Mouse (Mus musculus) CH12F3 (cell line): ENCODE results near the gene Pdia4.
"Not testable (repeated sequence)": the region's sequence is repeated elsewhere in the genome, so short reads cannot be mapped to it uniquely, and the experiment has no call there.

Experiments
- in situ Hi-C: fragments of 300-500 bp; cut with MboI; formaldehyde crosslinking; loops from 2 replicates; pipeline ENCODE4 v1.14.3; 2020; ENCODE audit warnings: low sequenced_read_pairs

The Pdia4 gene

DNA sequence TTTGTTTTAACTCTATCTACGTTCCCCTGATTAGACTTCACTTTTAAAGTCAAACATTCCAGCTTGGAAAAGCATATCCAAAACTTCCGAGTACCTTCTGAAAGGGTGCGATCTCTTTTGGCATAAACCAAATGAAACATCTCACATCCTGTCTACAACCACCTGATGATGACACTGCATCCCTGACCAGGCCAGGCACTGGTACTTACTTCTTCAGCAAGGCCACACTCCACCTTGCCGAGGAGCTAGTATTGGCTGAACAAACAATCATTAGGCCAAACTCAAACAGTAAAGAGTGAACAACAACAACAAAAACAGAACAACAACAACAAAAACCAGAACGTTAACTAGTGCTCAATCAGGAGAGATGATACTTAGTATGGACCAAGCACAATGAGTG lies 1.9 kb downstream of the Pdia4 start:
- in situ Hi-C loops: no loop called here

DNA sequence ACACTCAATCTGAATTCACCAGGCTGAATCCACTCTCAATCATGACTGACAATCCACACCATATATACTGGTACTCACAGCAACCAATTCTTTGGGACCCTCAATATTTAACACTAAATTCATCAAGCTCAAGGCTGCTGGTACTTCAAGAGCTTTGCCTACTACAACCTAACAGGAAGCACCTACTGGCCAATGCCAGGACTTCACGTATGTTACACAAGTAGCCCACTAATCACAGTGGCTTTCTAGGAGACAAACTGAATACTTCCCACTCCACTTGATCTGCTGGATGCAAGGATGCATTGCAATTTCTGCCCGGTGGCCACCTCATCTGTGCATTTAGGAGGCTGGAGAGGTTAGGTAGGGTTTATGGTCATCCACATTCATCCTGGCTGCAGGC lies 3.0 kb downstream of the Pdia4 start:
- in situ Hi-C loops: no loop called here

DNA sequence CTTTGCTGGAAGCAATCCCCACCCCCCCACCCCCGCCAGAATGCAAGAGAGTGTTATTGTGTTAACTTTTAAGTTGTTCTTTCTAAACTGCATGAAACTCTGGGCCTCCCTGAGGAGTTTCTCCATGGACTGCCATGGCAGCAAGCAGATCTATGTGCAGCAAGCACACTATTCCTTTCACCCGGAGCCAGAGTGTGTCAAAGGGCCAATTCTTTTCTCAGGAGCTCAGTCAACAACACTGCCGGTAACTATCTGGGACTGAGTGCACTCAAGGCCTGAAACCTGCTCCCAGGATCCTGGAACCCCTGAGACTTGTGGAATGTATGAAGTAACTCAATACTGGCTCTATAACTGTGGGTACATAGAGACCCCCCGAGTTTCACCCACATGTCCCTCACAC lies 4.2 kb downstream of the Pdia4 start:
- in situ Hi-C loops: no loop called here

DNA sequence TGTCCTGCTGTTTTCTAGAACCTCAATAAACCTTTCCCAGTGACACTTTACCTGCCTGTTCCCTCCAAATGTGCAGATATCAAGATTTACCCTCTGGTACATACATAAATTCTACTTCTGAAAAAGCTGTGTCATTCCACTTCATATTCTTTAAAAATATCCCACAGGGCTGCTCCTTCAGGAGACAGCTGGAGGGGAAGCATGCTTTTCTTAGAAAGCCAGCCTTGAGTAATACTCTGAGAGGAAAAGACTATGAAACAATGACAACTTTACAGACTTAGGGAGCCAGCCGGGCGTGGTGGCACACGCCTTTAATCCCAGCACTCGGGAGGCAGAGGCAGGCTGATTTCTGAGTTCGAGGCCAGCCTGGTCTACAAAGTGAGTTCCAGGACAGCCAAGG lies 4.7 kb downstream of the Pdia4 start:
- in situ Hi-C loops: no loop called here

DNA sequence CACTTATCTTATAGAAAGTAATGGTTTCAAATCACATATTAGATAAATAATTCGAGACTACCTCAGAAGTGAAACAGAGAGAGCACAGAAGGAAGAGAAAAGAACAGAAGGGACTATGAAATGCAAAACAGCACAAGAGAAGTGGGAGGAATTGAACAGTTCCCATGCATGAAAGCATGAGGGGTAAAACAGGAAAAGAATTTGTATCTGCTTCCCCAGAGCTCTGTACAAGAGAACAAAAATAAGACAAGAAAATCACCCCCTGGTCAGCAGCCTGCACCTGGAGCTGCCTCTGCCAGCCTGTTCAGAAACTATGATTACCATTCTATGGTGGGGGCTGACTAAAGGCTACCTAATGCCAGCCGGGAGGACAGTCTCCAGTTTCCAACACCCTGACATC lies 5.8 kb downstream of the Pdia4 start:
- in situ Hi-C loops: no loop called here

DNA sequence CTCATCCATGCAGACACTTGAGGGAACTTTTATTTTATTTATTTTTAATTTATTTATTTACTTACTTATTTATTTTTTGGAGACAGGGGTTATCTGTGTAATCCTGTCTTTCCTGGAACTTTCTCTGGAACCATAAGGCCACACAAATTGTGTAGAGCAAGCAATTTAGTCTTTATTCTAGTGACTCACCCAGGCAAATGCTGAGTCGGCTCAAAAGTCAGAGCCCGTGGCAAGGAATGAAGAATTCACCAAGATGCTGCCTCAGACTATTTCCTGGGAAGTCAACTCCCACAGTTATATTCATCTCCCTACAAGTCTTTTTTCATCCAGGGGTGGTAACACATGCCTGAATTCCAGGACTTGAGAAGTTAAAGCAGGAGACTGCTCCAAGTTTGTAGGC lies 7.7 kb downstream of the Pdia4 start:
- in situ Hi-C loops: no loop called here

DNA sequence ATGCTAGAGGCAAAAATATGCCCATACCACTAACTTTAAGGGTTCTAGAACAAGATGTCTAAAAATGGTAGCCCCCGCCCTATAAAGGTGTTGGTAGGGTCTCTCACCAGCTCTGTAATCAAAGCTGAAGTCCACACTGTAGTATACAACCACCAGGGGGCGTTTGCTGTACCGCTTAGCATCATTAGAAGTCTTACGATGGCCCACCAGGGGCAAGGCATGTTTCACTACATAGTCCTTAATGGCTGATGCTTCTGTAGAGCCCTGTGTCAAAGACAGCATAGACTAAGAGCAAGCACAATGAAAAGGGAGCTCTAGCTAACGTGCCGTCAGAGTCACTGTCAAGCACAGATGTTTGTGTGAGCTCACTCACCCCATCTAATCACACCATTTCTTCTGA lies 14.2 kb downstream of the Pdia4 start:
- in situ Hi-C loops: no loop called here

DNA sequence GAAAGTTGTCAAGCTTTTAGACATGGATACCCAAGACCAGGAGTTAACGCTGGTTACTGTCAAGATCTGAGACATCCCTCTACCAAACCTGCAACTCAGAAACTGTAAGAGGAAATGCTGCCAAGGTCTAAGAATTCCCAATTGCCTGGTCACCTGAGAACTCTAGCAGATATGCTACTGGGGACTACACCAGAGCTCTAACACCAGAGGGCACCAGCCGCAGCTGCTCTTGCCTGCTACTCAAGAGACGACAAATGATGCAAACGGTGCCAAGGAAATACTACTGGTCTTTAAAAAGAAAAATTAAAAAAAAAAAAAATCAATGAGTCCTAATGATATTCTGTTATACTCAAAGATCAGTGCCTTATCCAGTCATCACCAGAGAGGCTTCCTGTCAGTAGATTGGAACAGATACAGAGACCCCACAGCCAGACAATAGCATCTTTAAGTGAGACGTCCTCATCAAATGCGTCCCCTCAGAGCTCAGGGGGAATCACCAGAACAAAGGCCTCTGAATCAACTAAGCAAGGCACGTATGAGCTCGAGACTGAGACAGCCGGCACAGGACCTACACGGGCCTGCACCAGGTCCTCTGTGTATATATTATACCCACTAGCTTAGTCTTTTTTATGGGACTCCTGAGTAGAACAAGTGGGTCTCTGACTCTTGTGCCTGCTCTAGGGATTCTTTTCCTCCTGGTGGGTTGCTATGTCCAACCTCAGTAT lies 19.0 kb downstream of the Pdia4 start:
- in situ Hi-C loops: no loop called here

DNA sequence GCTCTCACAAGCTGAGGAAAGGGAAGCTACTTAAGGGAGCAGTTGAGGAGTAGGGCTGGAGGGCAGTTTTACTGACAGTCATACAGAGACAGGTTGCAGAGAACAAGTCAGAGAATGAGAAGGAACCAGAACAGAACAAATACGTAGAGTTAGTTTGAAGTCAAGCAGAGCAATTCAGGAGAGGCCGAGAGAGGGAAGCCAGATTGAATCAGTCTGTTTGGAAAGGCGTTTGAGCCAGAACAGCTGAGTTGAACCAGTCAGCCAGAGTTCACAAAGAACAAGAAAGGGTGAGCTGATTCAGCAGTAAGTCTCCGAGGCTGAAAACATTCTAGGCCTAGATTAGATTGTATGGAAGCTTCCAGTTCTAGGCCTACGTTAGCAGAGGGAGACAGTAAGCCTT lies 19.9 kb downstream of the Pdia4 start:
- in situ Hi-C loops: no loop called here

DNA sequence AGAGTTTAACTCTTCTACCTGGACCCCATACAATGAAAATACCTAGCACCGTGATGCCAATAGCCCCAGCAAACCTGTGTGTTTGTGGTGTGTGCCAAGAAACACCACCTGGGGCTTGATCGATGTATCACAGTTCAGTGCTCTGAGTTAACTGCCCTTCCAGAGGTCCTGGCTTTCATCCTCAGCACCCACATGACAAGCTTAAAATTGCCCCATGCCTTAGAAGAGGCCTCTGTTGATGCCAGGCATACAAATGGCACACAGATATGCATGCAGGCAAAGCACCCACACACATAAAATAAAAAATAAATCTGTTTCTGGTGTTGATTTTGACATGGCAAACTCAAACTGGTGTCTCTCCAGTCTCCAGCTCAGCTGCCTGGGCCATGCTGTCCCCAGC lies 20.7 kb downstream of the Pdia4 start:
- in situ Hi-C loops: no loop called here

DNA sequence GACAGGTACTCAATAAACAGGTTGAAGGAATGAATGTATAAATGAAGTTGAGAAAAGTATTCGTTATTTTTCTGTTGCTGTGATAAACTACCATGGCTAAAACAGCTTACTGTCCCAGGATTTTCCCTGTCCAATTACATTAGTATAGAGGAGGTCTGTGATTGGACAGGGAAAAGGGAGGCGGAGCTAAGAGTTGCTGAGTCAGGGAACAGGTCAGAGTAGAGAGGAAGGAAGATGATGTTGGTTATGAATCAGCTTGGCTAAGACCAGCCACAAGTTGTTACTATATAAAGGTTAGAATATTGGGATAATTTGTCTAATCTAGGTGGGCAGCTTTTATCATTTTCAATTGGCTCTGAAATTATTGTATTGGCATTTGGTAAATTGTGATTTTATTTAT lies 22.5 kb downstream of the Pdia4 start:
- in situ Hi-C loops: no loop called here

DNA sequence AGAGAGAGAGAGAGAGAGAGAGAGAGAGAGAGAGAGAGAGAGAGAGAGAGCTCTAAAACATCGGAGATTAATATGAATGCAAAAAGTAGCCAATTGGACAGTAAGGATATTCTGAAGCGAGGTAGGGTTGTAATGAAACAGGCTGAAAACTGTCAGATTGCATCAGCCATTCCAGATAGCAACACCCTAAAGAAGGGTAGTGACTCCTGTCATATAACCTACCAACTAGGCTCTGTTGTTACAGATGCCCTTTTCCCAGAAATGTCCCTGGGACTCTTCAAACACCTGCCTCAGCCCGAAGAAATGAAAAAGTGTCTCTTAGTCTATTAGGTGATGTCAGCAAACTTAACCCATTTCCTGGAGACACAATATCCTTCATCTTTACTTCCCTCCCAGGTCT lies 24.4 kb downstream of the Pdia4 start:
- in situ Hi-C loops: no loop called here

DNA sequence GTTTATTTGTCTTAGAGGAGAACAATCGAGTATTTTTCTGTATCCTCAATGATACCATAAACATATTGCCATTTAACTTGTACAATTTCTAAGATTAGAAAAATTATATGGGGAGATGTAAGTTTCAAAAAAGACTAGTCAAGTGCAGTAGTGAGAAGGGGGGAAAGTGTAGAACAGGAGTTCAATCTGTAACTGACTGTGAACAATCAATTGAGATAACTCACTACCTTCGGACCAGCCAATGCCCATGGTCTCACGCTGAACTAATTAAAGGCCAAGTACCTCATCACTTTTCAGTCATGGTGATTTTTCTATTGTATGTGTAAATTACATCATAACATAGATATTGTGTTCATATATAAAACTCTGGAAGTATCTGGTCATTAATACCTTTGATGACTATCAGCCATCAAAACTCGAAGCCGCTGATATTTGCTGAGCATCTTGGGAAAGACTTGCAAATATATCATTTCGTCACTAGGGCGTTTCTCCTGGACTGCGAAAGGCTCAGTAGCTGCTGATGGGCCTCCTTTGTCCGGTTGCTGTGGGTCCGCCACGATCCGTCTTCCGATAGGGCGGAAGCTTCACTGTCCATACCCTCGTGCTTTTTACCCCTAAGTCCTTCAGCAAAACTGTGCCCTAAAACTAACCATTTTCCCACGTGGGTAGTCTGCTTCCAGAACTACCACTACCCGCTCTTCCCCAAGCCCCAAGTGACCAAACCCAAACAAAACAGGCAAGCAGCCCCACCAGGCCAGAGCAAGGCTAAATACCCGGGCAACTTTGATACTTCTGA lies 25.1 kb downstream of the Pdia4 start:
- in situ Hi-C loops: no loop called here

DNA sequence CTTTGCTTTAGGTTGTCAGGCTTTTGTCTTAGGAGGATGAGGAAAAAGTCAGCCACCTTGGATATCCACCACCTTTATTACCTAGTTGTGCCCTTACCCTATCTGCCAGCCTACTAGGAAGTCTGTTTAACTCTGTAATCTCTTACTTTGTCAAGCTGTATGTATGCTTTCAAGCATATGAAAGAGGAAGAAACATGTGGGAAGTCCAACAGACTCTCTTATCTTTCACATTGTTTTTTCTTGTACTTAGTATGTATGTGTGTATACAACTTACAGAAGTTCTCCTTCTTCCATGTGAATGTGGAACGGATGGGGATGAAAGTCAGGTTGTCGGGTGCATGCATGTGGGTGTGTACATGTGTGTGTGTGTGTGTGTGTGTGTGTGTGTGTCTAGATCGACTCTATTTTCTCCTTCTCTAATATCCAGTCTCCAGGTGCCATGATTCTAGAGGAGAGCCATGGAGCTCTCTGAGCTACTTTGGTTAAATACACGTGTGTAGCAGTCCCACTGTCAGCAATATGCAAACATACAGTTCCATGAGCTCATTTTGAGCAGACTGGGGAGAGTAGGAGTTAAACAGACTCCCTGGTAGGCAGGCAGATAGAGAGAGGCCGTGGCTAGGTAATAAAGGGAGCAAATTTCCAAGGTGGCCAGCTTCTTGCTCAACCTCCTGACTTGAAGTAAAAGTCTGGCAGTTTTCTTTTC lies 28.4 kb downstream of the Pdia4 start:
- in situ Hi-C loops: no loop called here

DNA sequence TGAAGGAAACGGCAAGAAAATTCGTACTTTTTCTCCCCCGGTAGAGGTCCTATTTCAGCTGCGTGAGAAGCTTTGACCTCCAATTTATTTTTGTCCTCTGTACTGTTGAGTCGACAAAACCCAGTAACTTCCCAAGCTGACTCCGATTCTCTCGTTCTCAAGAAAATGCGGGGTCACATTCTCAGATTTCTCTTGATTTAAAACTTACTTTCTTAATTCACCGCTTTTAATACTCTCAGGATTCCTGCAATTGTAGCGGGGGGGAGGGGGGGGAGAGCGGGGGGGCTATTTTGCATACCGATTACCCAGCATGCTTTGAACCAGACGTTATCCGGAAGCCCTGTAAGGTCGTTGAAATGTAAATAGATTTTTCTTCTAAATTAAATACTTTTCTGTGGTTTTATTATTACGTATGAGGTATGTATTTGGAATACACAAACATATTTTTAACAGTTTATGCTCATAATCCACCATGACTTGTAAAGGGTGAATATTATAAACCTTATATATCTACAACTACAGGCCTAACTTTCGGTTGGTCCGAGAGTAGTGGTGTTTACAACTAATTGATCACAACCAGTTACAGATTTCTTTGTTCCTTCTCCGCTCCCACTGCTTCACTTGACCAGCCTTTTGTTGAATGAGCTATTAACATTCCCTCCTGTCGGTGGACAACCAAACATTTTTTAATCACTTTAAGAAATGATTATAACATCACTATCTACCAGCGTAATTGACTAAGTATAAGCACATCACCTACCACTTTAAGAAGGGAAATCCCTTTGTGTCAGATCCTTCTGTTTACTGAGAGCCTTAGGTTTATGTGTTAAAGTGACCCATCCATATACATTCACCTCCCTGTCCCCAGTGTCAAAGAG lies 31.9 kb downstream of the Pdia4 start:
- in situ Hi-C loops: no loop called here

DNA sequence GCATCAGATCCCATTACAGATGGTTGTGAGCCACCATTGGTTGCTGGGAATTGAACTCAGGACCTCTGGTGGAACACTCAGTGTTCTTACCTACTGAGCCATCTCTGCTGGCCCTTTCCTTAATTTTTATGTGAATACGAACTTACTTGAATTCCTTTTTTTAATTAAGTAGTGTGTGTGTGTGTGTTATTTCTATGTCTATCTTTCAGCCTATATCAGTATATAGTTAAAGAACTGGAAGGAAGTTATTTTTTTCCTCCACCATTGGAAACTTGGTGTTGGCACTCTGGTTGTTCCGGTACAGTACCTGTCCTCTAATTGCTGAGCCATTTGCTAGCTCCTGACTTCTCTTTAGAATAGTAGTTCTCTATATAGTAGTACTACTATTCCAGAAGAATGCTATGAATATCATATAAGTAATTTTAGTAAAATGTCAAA lies 32.6 kb downstream of the Pdia4 start:
- in situ Hi-C loops: no loop called here

DNA sequence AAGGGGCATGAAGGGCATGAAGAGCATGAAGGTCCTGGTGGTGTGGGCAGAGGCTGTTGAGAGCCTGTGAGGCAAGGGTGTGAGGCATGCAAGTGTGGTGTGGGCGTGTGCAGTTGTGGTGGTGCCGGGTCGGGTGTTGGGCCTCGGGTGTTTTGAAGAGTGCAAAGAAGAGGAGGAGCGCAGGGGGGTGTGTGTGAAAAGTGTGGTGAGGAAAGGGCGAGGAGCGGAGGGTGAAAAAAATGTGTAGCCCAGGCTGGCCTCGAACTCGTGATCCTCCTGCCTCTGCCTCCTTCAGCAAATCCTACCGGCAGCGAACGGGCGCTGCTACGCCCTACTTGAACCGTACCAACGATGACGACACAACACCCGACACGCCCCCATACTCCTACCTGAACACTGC lies 41.5 kb downstream of the Pdia4 start:
- in situ Hi-C loops: not testable (repeated sequence)

DNA sequence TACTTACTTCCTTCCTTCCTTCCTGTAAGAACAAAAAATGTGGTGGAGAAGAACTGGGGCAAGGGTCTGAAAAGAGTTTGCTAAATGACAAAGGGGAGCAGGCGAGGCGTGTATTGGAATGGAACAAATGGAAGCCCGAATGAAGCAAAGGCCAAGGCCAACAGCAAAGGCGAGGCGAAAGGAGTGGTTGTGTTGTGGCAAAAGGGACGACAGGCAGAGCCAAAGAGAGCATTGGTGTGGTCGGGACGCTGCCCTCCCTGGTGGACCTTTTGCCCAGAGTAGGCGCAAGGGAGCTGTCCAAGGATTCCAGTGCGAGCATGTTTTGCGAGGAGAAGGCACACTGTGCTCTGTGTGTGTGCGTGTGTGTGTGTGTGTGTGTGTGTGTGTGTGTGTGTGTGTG lies 42.1 kb downstream of the Pdia4 start:
- in situ Hi-C loops: not testable (repeated sequence)

DNA sequence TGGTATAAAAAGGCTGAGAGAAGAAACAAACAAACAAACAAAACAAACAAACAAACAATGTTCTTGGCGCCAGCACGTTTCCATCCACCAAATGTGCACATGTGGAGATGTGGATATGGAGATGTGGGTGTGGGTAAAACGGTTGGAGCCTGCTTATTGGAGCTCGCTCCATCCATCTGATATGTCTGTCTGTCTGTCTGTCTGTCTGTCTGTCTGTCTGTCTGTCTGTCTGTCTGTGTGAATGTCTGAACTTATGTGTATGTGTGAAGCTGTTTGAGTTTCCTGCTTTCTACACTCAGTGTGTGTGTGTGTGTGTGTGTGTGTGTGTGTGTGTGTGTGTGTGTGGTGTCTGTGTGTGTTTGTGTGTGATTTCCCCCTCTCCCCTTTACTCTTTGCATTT lies 43.4 kb downstream of the Pdia4 start:
- in situ Hi-C loops: not testable (repeated sequence)

DNA sequence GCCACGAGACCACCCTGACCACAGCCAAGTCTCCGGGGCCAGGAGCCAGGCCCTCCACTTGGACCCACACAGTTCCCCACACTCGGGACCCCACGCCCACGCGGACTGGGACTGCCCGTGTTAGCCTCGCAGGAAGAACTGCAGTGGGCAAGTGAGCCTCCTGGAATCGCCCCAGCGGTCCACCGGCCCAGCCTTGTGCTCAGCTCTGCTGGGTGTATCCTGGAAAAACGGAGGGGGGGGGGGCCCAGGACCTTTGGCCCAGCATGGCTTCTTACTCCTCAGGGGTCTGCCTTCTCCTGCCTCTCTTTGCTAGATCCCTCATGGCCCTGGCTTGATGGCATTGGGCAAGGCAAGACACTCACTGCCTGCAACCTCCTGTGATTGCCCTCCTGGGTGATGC lies 44.7 kb downstream of the Pdia4 start:
- in situ Hi-C loops: not testable (repeated sequence)

DNA sequence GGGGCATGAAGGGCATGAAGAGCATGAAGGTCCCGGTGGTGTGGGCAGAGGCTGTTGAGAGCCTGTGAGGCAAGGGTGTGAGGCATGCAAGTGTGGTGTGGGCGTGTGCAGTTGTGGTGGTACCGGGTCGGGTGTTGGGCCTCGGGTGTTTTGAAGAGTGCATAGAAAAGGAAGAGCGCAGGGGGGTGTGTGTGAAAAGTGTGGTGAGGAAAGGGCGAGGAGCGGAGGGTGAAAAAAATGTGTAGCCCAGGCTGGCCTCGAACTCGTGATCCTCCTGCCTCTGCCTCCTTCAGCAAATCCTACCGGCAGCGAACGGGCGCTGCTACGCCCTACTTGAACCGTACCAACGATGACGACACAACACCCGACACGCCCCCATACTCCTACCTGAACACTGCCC lies 45.9 kb downstream of the Pdia4 start:
- in situ Hi-C loops: not testable (repeated sequence)
